Mouse (Mus musculus) C2C12 (cell line): Measurements from ENCODE around the gene Ndufv3.

Source experiments
- CEBPB ChIP-seq: IDR thresholded peaks from one replicate; pipeline ENCODE4 v1.6.1; 2011; ENCODE audit warnings: low read depth, mild to moderate bottlenecking, control low read depth, moderate library complexity
- CTCF ChIP-seq: IDR thresholded peaks from one replicate; pipeline ENCODE4 v1.5.1; 2011; ENCODE audit not compliant: control insufficient read depth, insufficient read depth, insufficient read length
- FOSL1 ChIP-seq: IDR thresholded peaks from one replicate; pipeline ENCODE4 v1.8.0; 2011; ENCODE audit warnings: mild to moderate bottlenecking, low read length; ENCODE audit not compliant: poor library complexity, insufficient read depth, severe bottlenecking
- MAX ChIP-seq: IDR thresholded peaks from one replicate; pipeline ENCODE4 v1.6.1; 2011; ENCODE audit warnings: mild to moderate bottlenecking, control low read depth
- MYOD1 ChIP-seq: IDR thresholded peaks from one replicate; pipeline ENCODE4 v1.6.1; 2011; ENCODE audit warnings: low read depth; ENCODE audit not compliant: control insufficient read depth, insufficient read length
- MYOG ChIP-seq: IDR thresholded peaks from one replicate; pipeline ENCODE4 v1.6.1; 2011; ENCODE audit not compliant: control insufficient read depth, insufficient read length; ENCODE audit errors: extremely low read depth
- USF1 ChIP-seq: IDR thresholded peaks from one replicate; pipeline ENCODE4 v1.6.1; 2011; ENCODE audit warnings: low read depth, mild to moderate bottlenecking, control low read depth, moderate library complexity

- TF ChIP-seq MAX (no peak), CTCF (no peak), MYOG (no peak), FOSL1 (no peak), MYOD1 (no peak), USF1 (no peak), CEBPB (no peak)
Measured at GRCm38 (mm10) chr17:31547974-31548373, 28.1 kb downstream of the Ndufv3 start.
